Mouse (Mus musculus) neural tube, embryonic 13.5 days (tissue): Measurements from ENCODE around the gene Scarb1. TPM values are rescaled to one million over a fixed set of nuclear protein-coding genes. Genes with fewer than 3 reads are reported as not detected.

Source experiments
- ATAC-seq: fragments of 200-750 bp; cut with Nextera tagmentation; 2 replicates; pipeline ENCODE4 v1.8.0; 2017; ENCODE audit warnings: low read depth, mild to moderate bottlenecking, moderate TSS enrichment, moderate library complexity
- H3K27ac ChIP-seq: fragments of 300-500 bp; sonication (generic); replicated peaks from 2 replicates; pipeline ENCODE4 v1.5.1; 2015; ENCODE audit warnings: moderate library complexity, mild to moderate bottlenecking, inconsistent platforms
- H3K27me3 ChIP-seq: fragments of 300-500 bp; sonication (generic); 2 replicates; pipeline ENCODE4 v1.6.1; 2015; ENCODE audit warnings: mild to moderate bottlenecking, inconsistent platforms
- H3K36me3 ChIP-seq: fragments of 300-500 bp; sonication (generic); 2 replicates; pipeline ENCODE4 v1.6.1; 2015; ENCODE audit warnings: mild to moderate bottlenecking, inconsistent platforms
- H3K4me1 ChIP-seq: fragments of 300-500 bp; sonication (generic); replicated peaks from 2 replicates; pipeline ENCODE4 v1.6.1; 2015; ENCODE audit warnings: inconsistent platforms
- H3K4me2 ChIP-seq: fragments of 300-500 bp; sonication (generic); 2 replicates; pipeline ENCODE4 v1.6.1; 2015; ENCODE audit warnings: inconsistent platforms, mild to moderate bottlenecking, moderate library complexity
- H3K4me3 ChIP-seq: fragments of 300-500 bp; sonication (generic); 2 replicates; pipeline ENCODE4 v1.5.1; 2015; ENCODE audit warnings: mild to moderate bottlenecking, inconsistent platforms
- H3K9ac ChIP-seq: fragments of 300-500 bp; sonication (generic); 2 replicates; pipeline ENCODE4 v1.6.1; 2015; ENCODE audit warnings: moderate library complexity, mild to moderate bottlenecking, inconsistent platforms
- H3K9me3 ChIP-seq: fragments of 300-500 bp; sonication (generic); 2 replicates; pipeline ENCODE4 v1.6.1; 2016; ENCODE audit warnings: inconsistent platforms
- WGBS: fragments of 180-500 bp; shearing (Covaris S2); methylation state at CpG from one replicate; pipeline ENCODE4 v1.1.7; 2015; 5-methylcytosine and 5-hydroxymethylcytosine counted together
- polyA plus RNA-seq: library from polyadenylated mRNA; unstranded; fragments of >200 nt; fragmentation: Nextera tagmentation; extraction: Ambion mirVana; gene quantifications from 2 replicates; pipeline ENCODE4 v1.2.1, GENCODE M21; 2015

The Scarb1 gene
- polyA plus RNA-seq, 1 experiment from 2014 or later: 28.8 TPM

DNA sequence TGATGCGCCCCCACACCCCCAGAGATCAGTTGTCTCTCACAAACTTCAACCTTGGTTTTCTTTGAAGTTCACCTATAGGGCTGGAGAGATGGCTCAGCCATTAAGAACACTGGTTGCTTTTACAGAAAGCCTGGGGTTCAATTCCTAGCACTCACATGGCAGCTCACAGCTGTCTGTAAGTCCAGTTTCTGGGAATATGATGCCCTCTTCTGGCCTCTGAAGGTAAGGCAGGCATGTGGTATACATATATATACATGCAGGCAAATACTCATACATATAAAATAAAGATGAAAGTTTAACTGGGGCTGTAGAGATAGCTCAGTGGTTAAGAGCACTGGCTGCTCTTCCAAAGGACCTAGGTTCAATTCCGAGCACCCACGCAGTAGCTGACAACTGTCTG lies 105.5 kb downstream of the Scarb1 start:
- Histone ChIP-seq H3K9me3 (no peaks in the 10 kb centered on the region), H3K27me3 (no peaks in the 10 kb centered on the region), H3K4me1 (peaks cover 8% of the 10 kb centered on the region), H3K9ac (no peak overlapping the region), H3K4me3 (no peak overlapping the region), H3K27ac (no peak overlapping the region), H3K4me2 (no peak overlapping the region), H3K36me3 (no peaks in the 10 kb centered on the region)
- ATAC-seq: no peak
- 92% methylated on average over 3 of the region's 3 CpGs for WGBS

DNA sequence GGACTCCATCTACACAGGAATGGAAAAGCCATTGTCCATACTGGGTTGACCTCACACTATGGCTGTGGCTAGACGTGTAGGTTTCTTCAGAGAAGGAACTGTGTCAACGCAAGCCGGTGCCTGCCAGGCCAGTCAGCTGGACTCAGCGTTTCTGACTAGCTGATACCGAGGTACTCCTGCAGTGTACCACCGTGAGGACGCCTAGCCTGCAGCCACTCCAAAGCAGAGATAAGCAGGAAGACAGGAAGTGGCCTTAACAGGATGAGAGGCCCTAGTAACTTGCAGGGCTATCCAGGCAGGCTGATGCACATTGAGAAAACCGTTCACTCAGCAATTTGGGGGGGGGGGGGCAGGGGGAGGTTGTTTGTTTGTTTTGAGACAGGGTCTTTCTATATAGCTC lies 106.5 kb downstream of the Scarb1 start:
- H3K36me3 ChIP-seq: no peaks in the 10 kb centered on the region
- no peak overlapping the region for H3K4me3 ChIP-seq
- H3K4me1 ChIP-seq: peaks cover 4% of the 10 kb centered on the region; the same call in 1 of the 2 replicates
- no peak overlapping the region for H3K4me2 ChIP-seq
- no peak overlapping the region for H3K9ac ChIP-seq
- WGBS: 82% methylated on average over 8 of the region's 8 CpGs
- H3K9me3 ChIP-seq: no peaks in the 10 kb centered on the region
- H3K27ac ChIP-seq: no peak overlapping the region
- no peak for ATAC-seq
- H3K27me3 ChIP-seq: no peaks in the 10 kb centered on the region

DNA sequence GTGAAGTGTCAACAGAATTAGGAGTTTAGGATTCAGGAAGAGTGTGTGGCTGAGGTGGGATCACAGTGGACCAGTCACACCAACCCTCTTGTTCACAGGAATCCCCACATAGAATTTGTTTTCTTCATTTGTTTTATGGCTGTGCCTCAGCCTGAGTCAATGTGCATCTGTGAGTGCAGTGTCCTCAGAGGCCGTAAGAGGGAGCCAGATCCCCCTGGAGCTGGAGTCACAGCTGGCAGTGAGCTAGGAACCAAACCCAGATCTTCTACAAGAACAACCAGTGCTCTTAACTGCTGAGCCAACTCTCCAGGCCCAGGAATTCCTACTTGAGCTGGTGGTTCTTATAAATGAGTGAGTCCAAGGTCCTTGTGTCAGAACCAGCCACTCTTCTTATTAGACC lies 107.4 kb downstream of the Scarb1 start:
- WGBS: 96% methylated on average over 1 of the region's 1 CpGs

DNA sequence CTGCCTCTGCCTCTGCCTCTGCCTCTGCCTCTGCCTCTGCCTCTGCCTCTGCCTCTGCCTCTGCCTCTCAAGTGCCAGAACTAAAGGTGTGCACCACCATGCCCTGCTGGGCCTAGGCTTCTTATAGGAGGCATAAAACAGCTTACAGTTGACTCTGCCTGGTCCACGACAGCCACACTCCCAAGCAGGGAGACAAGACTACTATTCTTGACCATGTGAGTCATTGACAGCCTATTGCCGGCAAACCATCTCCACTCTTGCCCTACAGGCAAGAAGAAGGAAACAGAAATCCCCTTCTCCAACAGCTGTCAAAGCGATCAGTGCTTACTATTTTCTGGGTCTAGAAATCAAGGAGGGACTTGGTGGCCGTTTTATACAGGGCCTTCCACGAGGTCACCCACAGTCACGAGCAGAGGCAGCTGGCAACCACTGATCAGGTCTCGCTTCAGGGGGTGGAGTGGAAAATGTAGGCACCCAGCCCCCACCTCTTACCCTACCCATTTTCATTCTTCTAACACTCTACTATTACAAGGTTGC lies 108.4 kb downstream of the Scarb1 start:
- Histone ChIP-seq H3K27ac (no peak overlapping the region), H3K9ac (no peak overlapping the region), H3K4me2 (no peak overlapping the region), H3K9me3 (no peaks in the 10 kb centered on the region), H3K4me1 (peaks cover 4% of the 10 kb centered on the region; the same call in 1 of the 2 replicates), H3K27me3 (no peaks in the 10 kb centered on the region), H3K36me3 (no peaks in the 10 kb centered on the region), H3K4me3 (no peak overlapping the region)
- no peak for ATAC-seq
- WGBS: 87% methylated on average over 7 of the region's 7 CpGs

More for the DNA sequence above, 107.4 kb downstream of the Scarb1 start:
- no peak for ATAC-seq
- Histone ChIP-seq H3K36me3 (no peaks in the 10 kb centered on the region), H3K27ac (no peak overlapping the region), H3K9ac (no peak overlapping the region), H3K4me2 (no peak overlapping the region), H3K4me1 (peaks cover 4% of the 10 kb centered on the region; the same call in 1 of the 2 replicates), H3K27me3 (no peaks in the 10 kb centered on the region), H3K9me3 (no peaks in the 10 kb centered on the region), H3K4me3 (no peak overlapping the region)

DNA sequence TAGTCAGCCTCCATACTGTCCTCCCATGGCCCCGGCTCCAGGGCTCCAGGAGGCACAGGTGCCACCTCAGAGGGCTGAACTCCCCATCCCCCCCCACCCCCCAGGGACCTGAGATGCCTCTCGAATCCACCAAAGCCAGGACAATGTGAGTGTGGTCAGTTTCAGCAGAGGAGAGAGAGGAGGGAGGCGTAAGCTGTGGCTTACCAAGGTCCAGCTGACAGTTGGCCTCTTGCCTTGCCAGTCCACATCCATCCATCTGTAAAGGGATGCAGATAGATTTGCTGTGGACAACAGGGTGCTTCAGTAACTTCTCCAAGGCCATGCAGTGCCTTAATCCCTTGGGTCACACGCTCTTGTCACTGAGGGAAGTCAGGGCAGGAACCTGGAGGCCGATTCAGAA lies 110.4 kb downstream of the Scarb1 start:
- Histone ChIP-seq H3K36me3 (no peaks in the 10 kb centered on the region), H3K27ac (no peak overlapping the region), H3K4me3 (no peak overlapping the region), H3K4me2 (no peak overlapping the region), H3K4me1 (peaks cover 15% of the 10 kb centered on the region), H3K9me3 (no peaks in the 10 kb centered on the region), H3K9ac (no peak overlapping the region), H3K27me3 (no peaks in the 10 kb centered on the region)
- no peak for ATAC-seq
- WGBS: 84% methylated on average over 5 of the region's 5 CpGs

DNA sequence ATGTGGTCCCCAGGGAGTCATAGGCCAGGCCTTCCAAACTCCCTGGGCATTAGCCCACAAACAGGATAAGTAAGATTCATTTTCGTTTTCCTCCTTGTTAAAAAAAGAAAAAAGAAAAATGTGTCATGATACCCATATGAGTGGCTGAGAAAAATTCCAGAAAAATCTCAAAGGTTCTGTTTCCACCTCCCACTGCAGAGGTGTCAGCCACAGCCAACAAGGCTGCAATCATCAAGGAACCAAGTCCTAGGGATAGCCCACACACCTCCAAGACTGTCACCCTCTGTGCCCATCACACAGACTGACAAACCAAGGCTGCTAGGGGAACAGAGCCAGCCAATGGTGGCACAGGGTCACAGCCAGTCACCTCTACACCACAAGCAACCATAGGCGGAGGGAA lies 111.8 kb downstream of the Scarb1 start:
- Histone ChIP-seq H3K4me1 (peaks cover 27% of the 10 kb centered on the region), H3K27ac (no peak overlapping the region), H3K36me3 (no peaks in the 10 kb centered on the region), H3K4me3 (no peak overlapping the region), H3K27me3 (no peaks in the 10 kb centered on the region), H3K4me2 (no peak overlapping the region), H3K9me3 (no peaks in the 10 kb centered on the region), H3K9ac (no peak overlapping the region)
- ATAC-seq: no peak
- 81% methylated on average over 2 of the region's 2 CpGs for WGBS

DNA sequence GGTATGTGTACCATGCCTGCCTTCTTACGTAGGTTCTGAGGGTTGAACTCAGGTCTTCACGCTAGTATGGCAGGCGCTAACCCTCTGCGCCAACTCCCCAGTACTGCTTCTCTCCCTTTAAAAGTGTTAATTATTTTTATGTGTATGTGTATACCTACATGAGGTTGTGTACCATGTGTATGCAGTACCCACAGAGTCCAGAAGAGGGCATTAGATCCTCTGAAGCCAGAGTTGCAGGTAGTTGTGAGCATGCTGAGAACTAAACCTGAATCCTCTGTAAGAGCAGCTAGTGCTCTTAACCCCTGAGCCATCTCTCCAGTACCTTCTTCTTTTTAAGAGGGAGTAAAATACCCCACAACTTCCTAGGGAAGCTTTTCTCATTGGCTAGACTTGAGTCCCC lies 113.2 kb downstream of the Scarb1 start:
- H3K4me3 ChIP-seq: no peak overlapping the region
- no peaks in the 10 kb centered on the region for H3K9me3 ChIP-seq
- WGBS: 99% methylated on average over 4 of the region's 4 CpGs
- no peak overlapping the region for H3K27ac ChIP-seq
- ATAC-seq: no peak
- no peaks in the 10 kb centered on the region for H3K36me3 ChIP-seq
- H3K4me2 ChIP-seq: no peak overlapping the region
- no peak overlapping the region for H3K9ac ChIP-seq
- peaks cover 38% of the 10 kb centered on the region for H3K4me1 ChIP-seq
- no peaks in the 10 kb centered on the region for H3K27me3 ChIP-seq

Other genes starting within 250 kb of the Scarb1 start
- gene Ncor2, start 161.9 kb downstream of the Scarb1 start, polyA plus RNA-seq: 29.2 and 30.4 TPM in 2 replicates
- gene Gm10382, start 48.2 kb upstream of the Scarb1 start, polyA plus RNA-seq: 0.52 and 0.73 TPM in 2 replicates
- gene Ubc, start 49.1 kb upstream of the Scarb1 start, polyA plus RNA-seq: 1,127 and 1,268 TPM in 2 replicates
- 9.0 and 10.6 TPM in 2 replicates for gene Dhx37, start 93.0 kb upstream of the Scarb1 start, polyA plus RNA-seq
- gene Bri3bp, start 100.5 kb upstream of the Scarb1 start, polyA plus RNA-seq: 33.3 and 33.8 TPM in 2 replicates
- 65.5 and 69.2 TPM in 2 replicates for gene Aacs, start 134.7 kb upstream of the Scarb1 start, polyA plus RNA-seq
- 3.0 TPM in 2 replicates for gene Tmem132b, start 190.7 kb upstream of the Scarb1 start, polyA plus RNA-seq